Mouse (Mus musculus) bone marrow, adult 2 months (tissue): Measurements from ENCODE around the gene Gm49380.

Source experiments
- CTCF ChIP-seq: fragments of 200-500 bp; IDR thresholded peaks from 2 replicates; pipeline ENCODE4 v1.5.1; 2011; ENCODE audit warnings: low read length, control low read depth; ENCODE audit not compliant: control insufficient read depth, insufficient read depth
- POLR2A ChIP-seq: fragments of 200-500 bp; IDR thresholded peaks from 2 replicates; pipeline ENCODE4 v1.6.1; 2011; ENCODE audit warnings: low read depth, mild to moderate bottlenecking, control low read depth, low read length, borderline replicate concordance; ENCODE audit not compliant: control insufficient read depth

- TF ChIP-seq POLR2A (no peak), CTCF (no peak)
These were observed 48.1 kb downstream of the Gm49380 start for GRCm38 (mm10) chr9:44065177-44065576.
